Mouse (Mus musculus): ENCODE measurements at regions not wholly inside any gene's neighbourhood (a gene's known extent, or its start where the extent isn't known, plus 50 kb on each side); places are given as distances from the start of the nearest gene placed in this dataset.

DNA sequence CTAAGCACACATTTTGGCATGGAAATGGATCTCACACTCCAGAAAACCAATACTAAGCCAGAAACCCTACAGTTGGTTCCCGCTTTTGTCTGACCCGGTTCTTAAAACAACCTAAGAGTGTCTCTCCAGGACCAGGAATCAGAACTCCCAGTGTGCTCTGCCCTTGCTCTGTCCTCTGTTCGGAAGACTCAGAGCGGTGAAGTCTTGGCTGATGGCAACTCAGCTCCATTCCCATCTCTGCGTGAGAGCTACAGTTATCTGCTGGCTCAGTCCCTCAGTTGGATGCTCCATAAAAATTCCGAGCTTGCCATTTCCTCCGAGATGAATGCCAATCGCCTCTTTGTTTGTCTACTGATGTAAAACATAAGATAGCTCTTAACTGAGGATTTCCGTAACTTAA, 107.6 kb upstream of the Cops8 start:
- WGBS = 82% methylated on average over 9 of the region's 9 CpGs
- DNase-seq (ENCODE audit: low spot score) = no peak
- no peak overlapping the region for H3K4me3 ChIP-seq (ENCODE audit: low read depth, low read length)
- H3K27me3 ChIP-seq (replicated peaks; ENCODE audit: control insufficient read depth, insufficient read depth, low read length) = no peaks in the 10 kb centered on the region
- no peaks in the 10 kb centered on the region for H3K36me3 ChIP-seq (ENCODE audit: control insufficient read depth, insufficient read depth, low read length)
- H3K9me3 ChIP-seq (ENCODE audit: control insufficient read depth, low read length) = peaks cover 6% of the 10 kb centered on the region; the same call in 1 of the 2 replicates
- no peak overlapping the region for H3K4me2 ChIP-seq (ENCODE audit: low read depth, low read length)
- H3K9ac ChIP-seq (ENCODE audit: low read depth, low read length) = no peak overlapping the region
- ATAC-seq (ENCODE audit: low read depth) = no peak
- H3K4me1 ChIP-seq (ENCODE audit: control insufficient read depth, insufficient read depth, low read length) = peaks cover 13% of the 10 kb centered on the region
- no peak overlapping the region for H3K27ac ChIP-seq (replicated peaks; ENCODE audit: low read depth, low read length)

GRCm38 (mm10) chr1:90497568-90497967, 105.2 kb upstream of the Cops8 start:
- ATAC-seq (ENCODE audit: low read depth) = no peak
- no peak overlapping the region for H3K27ac ChIP-seq (replicated peaks; ENCODE audit: low read depth, low read length)
- peaks cover 6% of the 10 kb centered on the region; the same call in 1 of the 2 replicates for H3K9me3 ChIP-seq (ENCODE audit: control insufficient read depth, low read length)

DNA sequence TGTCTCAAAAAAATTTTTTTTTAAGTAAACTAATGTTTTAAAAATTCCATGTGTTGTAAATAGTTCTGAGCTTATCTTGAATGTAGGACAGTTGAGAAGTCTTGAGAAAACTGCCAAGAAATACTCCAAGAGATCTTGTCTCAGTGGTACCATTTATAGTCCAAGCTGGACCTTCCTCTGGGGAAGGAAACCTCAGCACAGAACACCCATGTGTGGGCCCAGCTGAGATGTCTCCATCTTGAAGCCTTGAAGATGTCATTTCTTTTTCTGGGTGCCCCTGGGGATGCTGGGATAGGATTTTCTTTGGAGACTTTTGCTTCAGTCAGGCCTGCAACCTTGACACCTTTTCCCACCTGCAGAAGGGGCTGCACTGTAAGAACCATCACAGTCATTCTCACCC, 101.4 kb upstream of the Cops8 start:
- DNase-seq (ENCODE audit: low spot score) = no peak
- Histone ChIP-seq H3K4me2 (ENCODE audit: low read depth, low read length) (no peak overlapping the region), H3K9ac (ENCODE audit: low read depth, low read length) (no peak overlapping the region), H3K27me3 (replicated peaks; ENCODE audit: control insufficient read depth, insufficient read depth, low read length) (no peaks in the 10 kb centered on the region), H3K4me3 (ENCODE audit: low read depth, low read length) (no peak overlapping the region), H3K9me3 (ENCODE audit: control insufficient read depth, low read length) (peaks cover 6% of the 10 kb centered on the region; the same call in 1 of the 2 replicates), H3K36me3 (ENCODE audit: control insufficient read depth, insufficient read depth, low read length) (no peaks in the 10 kb centered on the region), H3K27ac (replicated peaks; ENCODE audit: low read depth, low read length) (no peak overlapping the region), H3K4me1 (ENCODE audit: control insufficient read depth, insufficient read depth, low read length) (peaks cover 10% of the 10 kb centered on the region; the same call in 1 of the 2 replicates)
- ATAC-seq (ENCODE audit: low read depth) = no peak

More at GRCm38 (mm10) chr1:90497568-90497967, 105.2 kb upstream of the Cops8 start:
- DNase-seq (ENCODE audit: low spot score) = no peak
- Histone ChIP-seq H3K36me3 (ENCODE audit: control insufficient read depth, insufficient read depth, low read length) (no peaks in the 10 kb centered on the region), H3K27me3 (replicated peaks; ENCODE audit: control insufficient read depth, insufficient read depth, low read length) (no peaks in the 10 kb centered on the region), H3K4me3 (ENCODE audit: low read depth, low read length) (no peak overlapping the region), H3K4me2 (ENCODE audit: low read depth, low read length) (no peak overlapping the region), H3K4me1 (ENCODE audit: control insufficient read depth, insufficient read depth, low read length) (peaks cover 13% of the 10 kb centered on the region), H3K9ac (ENCODE audit: low read depth, low read length) (no peak overlapping the region)

DNA sequence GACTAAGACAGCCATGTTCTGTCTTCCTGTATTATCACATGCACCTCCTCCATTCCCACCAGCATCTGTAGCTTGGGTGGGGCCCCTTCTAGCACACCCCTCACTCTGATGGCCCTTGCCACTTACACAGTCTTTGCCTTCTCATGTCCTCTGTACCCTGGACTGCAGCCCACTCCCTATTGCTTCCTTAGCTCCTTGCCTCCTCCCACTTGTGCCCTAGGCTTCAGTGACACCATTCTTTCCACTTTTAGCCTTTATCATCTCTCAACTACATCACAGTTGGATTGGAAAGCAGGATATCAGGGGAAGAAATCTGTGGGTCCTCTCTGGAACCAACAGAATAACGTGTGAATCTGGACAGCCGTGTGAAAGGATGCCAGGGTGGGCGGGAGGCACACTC, 100.4 kb upstream of the Cops8 start:
- no peak overlapping the region for H3K4me3 ChIP-seq (ENCODE audit: low read depth, low read length)
- no peaks in the 10 kb centered on the region for H3K27me3 ChIP-seq (replicated peaks; ENCODE audit: control insufficient read depth, insufficient read depth, low read length)
- H3K4me2 ChIP-seq (ENCODE audit: low read depth, low read length) = no peak overlapping the region
- no peak overlapping the region for H3K27ac ChIP-seq (replicated peaks; ENCODE audit: low read depth, low read length)
- peaks cover 14% of the 10 kb centered on the region for H3K4me1 ChIP-seq (ENCODE audit: control insufficient read depth, insufficient read depth, low read length)
- 89% methylated on average over 3 of the region's 3 CpGs for WGBS
- H3K9me3 ChIP-seq (ENCODE audit: control insufficient read depth, low read length) = peaks cover 6% of the 10 kb centered on the region; the same call in 1 of the 2 replicates
- ATAC-seq (ENCODE audit: low read depth) (no peak), DNase-seq (ENCODE audit: low spot score) (no peak)
- no peaks in the 10 kb centered on the region for H3K36me3 ChIP-seq (ENCODE audit: control insufficient read depth, insufficient read depth, low read length)
- H3K9ac ChIP-seq (ENCODE audit: low read depth, low read length) = no peak overlapping the region

GRCm38 (mm10) chr1:90502771-90503540, 99.8 kb upstream of the Cops8 start:
- no peak overlapping the region for H3K27ac ChIP-seq (replicated peaks; ENCODE audit: low read depth, low read length)
- WGBS = 88% methylated on average over 8 of the region's 8 CpGs

GRCm38 (mm10) chr1:90504583-90505080, 98.1 kb upstream of the Cops8 start:
- H3K4me2 ChIP-seq (ENCODE audit: low read depth, low read length) = no peak overlapping the region
- no peak overlapping the region for H3K9ac ChIP-seq (ENCODE audit: low read depth, low read length)
- H3K9me3 ChIP-seq (ENCODE audit: control insufficient read depth, low read length) = peaks cover 3% of the 10 kb centered on the region; the same call in 1 of the 2 replicates
- no peaks in the 10 kb centered on the region for H3K27me3 ChIP-seq (replicated peaks; ENCODE audit: control insufficient read depth, insufficient read depth, low read length)
- H3K36me3 ChIP-seq (ENCODE audit: control insufficient read depth, insufficient read depth, low read length) = no peaks in the 10 kb centered on the region
- WGBS = 35% methylated on average over 8 of the region's 8 CpGs
- ATAC-seq (ENCODE audit: low read depth) = no peak
- no peak overlapping the region for H3K27ac ChIP-seq (replicated peaks; ENCODE audit: low read depth, low read length)
- DNase-seq (ENCODE audit: low spot score) = no peak
- H3K4me3 ChIP-seq (ENCODE audit: low read depth, low read length) = no peak overlapping the region
- H3K4me1 ChIP-seq (ENCODE audit: control insufficient read depth, insufficient read depth, low read length) = peaks cover 14% of the 10 kb centered on the region

More at GRCm38 (mm10) chr1:90502771-90503540, 99.8 kb upstream of the Cops8 start:
- Histone ChIP-seq H3K4me2 (ENCODE audit: low read depth, low read length) (no peak overlapping the region), H3K27me3 (replicated peaks; ENCODE audit: control insufficient read depth, insufficient read depth, low read length) (no peaks in the 10 kb centered on the region), H3K9ac (ENCODE audit: low read depth, low read length) (no peak overlapping the region), H3K4me3 (ENCODE audit: low read depth, low read length) (no peak overlapping the region), H3K36me3 (ENCODE audit: control insufficient read depth, insufficient read depth, low read length) (no peaks in the 10 kb centered on the region), H3K4me1 (ENCODE audit: control insufficient read depth, insufficient read depth, low read length) (peaks cover 14% of the 10 kb centered on the region), H3K9me3 (ENCODE audit: control insufficient read depth, low read length) (peaks cover 6% of the 10 kb centered on the region; the same call in 1 of the 2 replicates)
- ATAC-seq (ENCODE audit: low read depth) (no peak), DNase-seq (ENCODE audit: low spot score) (no peak)

GRCm38 (mm10) chr1:90505599-90505998, 97.2 kb upstream of the Cops8 start:
- 70% methylated on average over 3 of the region's 3 CpGs for WGBS
- Histone ChIP-seq H3K9ac (ENCODE audit: low read depth, low read length) (no peak overlapping the region), H3K4me3 (ENCODE audit: low read depth, low read length) (no peak overlapping the region), H3K4me1 (ENCODE audit: control insufficient read depth, insufficient read depth, low read length) (peaks cover 14% of the 10 kb centered on the region), H3K4me2 (ENCODE audit: low read depth, low read length) (no peak overlapping the region), H3K9me3 (ENCODE audit: control insufficient read depth, low read length) (no peaks in the 10 kb centered on the region), H3K36me3 (ENCODE audit: control insufficient read depth, insufficient read depth, low read length) (no peaks in the 10 kb centered on the region), H3K27me3 (replicated peaks; ENCODE audit: control insufficient read depth, insufficient read depth, low read length) (no peaks in the 10 kb centered on the region), H3K27ac (replicated peaks; ENCODE audit: low read depth, low read length) (no peak overlapping the region)
- DNase-seq (ENCODE audit: low spot score) (no peak), ATAC-seq (ENCODE audit: low read depth) (no peak)

GRCm38 (mm10) chr1:90506582-90506981, 96.2 kb upstream of the Cops8 start:
- Histone ChIP-seq H3K4me2 (ENCODE audit: low read depth, low read length) (no peak overlapping the region), H3K27me3 (replicated peaks; ENCODE audit: control insufficient read depth, insufficient read depth, low read length) (no peaks in the 10 kb centered on the region), H3K36me3 (ENCODE audit: control insufficient read depth, insufficient read depth, low read length) (no peaks in the 10 kb centered on the region), H3K4me1 (ENCODE audit: control insufficient read depth, insufficient read depth, low read length) (peaks cover 14% of the 10 kb centered on the region), H3K9ac (ENCODE audit: low read depth, low read length) (no peak overlapping the region), H3K4me3 (ENCODE audit: low read depth, low read length) (no peak overlapping the region), H3K27ac (replicated peaks; ENCODE audit: low read depth, low read length) (no peak overlapping the region), H3K9me3 (ENCODE audit: control insufficient read depth, low read length) (no peaks in the 10 kb centered on the region)
- ATAC-seq (ENCODE audit: low read depth) (no peak), DNase-seq (ENCODE audit: low spot score) (no peak)
- 73% methylated on average over 9 of the region's 9 CpGs for WGBS

DNA sequence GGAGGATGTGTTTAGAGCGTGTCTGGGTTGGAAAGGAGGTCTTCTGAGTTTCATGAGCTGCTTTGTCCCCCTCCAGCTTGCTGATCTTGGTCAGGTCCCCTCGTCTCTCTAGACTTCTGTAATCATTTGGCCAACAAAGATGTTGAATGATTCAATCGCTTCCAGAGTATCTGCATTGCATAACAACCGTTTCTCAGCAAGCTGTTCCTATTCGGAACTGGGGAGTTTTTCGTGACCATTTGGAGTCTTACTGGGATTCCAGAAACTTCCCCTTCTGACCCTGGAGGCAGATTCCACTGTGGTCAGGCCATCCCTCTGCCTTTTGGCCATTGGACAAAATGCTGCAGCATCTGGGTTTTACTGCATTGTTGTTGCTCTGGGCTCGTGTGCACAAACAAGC, 93.4 kb upstream of the Cops8 start:
- no peaks in the 10 kb centered on the region for H3K27me3 ChIP-seq (replicated peaks; ENCODE audit: control insufficient read depth, insufficient read depth, low read length)
- H3K4me1 ChIP-seq (ENCODE audit: control insufficient read depth, insufficient read depth, low read length) = peaks cover 19% of the 10 kb centered on the region
- no peak overlapping the region for H3K27ac ChIP-seq (replicated peaks; ENCODE audit: low read depth, low read length)
- H3K4me2 ChIP-seq (ENCODE audit: low read depth, low read length) = no peak overlapping the region
- H3K4me3 ChIP-seq (ENCODE audit: low read depth, low read length) = no peak overlapping the region
- no peak overlapping the region for H3K9ac ChIP-seq (ENCODE audit: low read depth, low read length)
- DNase-seq (ENCODE audit: low spot score) (no peak), ATAC-seq (ENCODE audit: low read depth) (no peak)
- H3K36me3 ChIP-seq (ENCODE audit: control insufficient read depth, insufficient read depth, low read length) = no peaks in the 10 kb centered on the region
- 81% methylated on average over 7 of the region's 7 CpGs for WGBS
- H3K9me3 ChIP-seq (ENCODE audit: control insufficient read depth, low read length) = no peaks in the 10 kb centered on the region

All from embryonic facial prominence, embryonic 14.5 days (tissue).